Mouse (Mus musculus) urinary bladder, adult 18-20 months (tissue): Measurements from ENCODE around the gene Ppp2r5c.
A peak's percentile ranks its signal among the peaks of the same experiment; 100 is the strongest.

ENCODE experiments used
- DNase-seq, 2 experiments: peaks; one replicate each; pipeline ENCODE4 v3.0.0; 2022; ENCODE audit warnings: low spot score in 2 of 2, mixed read lengths in 2 of 2

Gene Ppp2r5c

DNA sequence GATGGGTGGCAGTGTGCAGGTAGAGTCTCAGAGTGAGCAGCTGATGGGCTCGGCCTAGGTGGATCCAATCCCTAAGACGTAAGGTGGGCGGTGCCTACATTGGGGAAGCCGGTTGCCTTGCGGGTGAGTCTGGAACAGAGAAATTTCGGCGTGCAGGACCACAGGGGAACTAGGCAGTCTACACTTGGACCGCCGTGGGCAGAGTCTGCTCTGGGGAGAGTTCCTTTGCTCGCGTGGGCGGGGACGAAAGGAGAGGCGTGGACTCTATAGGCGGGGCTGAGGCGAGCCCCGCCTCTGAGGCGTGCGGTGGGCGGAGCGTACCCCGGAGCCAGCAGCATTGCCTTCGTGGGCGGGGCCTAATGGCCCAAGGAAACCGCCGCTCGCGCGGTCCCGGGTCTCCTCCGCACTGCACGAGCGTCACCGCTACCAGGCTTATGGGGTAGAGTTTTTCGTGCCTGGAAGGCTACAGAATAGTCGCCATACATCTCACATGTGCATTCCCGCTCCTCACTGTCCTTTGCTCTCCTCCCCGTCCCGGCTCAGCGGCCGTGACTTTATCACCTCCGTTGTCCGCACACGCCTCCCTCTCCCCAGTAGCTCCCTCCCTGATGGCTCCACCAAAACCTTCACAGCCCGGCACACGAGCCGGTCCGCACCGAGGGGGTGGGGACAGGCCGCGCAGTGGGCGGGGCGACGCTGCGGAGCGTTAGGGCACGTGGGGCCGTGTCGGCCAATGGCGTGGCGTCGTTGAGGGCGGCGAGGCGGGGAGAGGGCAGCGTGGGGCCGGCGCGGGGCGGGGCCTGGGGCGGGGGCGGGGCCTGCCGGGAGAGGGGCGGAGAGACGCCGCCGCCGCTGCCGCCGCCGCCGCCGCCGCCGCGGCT, at the start of gene Ppp2r5c:
Gene Ppp2r5c (plus strand): TSS at position 831 of the 881 bp plus-strand sequence.
- peak; percentile 90 to 95 for DNase-seq

DNA sequence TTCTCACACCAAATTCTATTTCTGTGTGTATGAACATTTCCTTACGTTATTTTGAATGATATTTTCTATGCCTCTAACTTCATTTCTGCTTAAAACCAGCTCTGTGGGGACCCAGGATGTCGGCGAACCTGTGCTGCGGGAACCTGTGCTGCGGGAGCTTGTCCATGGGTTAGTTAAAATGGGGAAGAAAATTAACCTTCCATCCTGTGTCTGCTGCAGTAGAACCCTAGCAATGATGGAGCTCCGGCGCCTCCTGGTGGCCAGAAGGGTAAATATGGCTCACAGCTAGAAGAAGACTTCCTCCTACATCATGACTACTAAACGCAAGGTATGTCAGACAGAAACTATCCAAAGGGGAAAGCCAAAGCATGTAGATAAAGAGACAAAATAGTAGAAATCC, 48.6 kb upstream of the Ppp2r5c start:
- peak; percentile 55 to 65 for DNase-seq

DNA sequence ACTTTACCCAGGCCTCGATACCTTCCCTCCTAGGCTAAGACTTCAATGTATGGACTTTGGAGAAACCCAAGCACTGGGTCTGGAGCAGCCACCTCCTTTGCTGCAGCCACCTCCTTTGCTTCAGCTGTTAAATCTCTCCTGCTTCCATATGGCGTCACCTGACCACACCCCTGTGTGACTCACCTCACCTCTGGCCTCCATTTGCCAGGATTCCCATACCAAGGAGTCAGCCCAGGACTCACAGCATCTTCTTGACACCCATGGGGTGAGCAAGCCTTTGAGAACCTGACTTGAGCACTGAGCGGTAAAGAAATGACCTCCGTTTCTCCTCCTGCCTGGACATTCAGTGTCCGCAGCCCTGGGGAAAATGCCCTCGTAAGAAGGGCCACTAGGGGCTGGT, 47.8 kb upstream of the Ppp2r5c start:
- no peak for DNase-seq

DNA sequence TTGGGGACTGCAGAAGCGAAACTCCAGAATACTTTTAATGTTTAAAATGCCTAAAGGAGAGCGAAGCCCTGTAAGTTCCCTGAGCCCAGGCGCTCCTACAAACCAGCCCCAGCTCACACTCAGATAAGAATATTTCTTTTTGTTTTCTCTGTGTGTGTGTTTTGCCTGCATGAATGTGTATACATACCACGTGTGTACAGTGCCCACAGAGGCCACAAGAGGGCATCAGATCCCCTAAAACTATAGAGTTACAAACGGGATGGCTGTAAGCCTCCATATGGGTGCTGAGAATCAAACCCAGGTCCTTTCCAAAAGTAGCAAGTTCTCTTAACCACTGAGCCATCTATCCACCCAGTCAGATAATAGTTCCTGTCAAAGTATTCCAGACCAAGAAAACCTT, 46.0 kb upstream of the Ppp2r5c start:
- DNase-seq = no peak

DNA sequence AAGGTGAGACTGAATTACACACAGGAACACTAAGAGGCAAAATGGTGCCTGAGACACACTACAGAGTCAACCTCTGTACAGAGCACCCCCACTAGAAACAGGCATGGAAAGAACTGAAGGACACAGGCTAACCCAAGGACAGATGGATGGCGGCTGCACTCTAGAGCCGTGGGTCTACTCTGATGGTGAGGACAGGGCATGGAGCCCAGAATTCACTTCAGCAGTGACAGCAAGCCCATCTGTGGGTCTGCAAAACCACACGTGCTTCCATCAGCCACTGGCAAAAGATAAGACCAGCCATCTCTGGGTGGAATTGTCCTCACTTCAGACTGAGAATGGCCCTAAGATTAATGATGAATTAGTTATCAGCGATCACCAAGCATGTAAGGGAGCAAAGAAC, 45.0 kb upstream of the Ppp2r5c start:
- no peak for DNase-seq

DNA sequence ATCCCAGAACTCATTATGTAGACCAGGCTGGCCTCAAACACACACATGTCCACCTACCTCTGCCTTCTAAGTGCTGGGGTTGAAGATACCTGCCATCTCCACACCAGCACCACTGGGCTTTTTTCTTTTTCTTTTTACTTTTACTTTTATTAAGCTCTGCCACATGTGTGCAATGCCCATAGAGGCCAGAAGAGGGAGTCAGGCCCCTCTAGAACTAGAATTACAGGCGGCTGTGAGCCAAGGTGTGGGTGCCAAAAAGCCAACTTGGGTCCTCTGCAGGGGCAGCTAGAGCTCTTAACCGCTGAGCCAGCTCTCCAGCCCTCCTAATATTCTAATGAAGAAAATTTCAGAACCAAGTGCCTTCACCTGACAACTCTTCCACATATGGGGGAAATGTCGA, 30.7 kb upstream of the Ppp2r5c start:
- no peak for DNase-seq

DNA sequence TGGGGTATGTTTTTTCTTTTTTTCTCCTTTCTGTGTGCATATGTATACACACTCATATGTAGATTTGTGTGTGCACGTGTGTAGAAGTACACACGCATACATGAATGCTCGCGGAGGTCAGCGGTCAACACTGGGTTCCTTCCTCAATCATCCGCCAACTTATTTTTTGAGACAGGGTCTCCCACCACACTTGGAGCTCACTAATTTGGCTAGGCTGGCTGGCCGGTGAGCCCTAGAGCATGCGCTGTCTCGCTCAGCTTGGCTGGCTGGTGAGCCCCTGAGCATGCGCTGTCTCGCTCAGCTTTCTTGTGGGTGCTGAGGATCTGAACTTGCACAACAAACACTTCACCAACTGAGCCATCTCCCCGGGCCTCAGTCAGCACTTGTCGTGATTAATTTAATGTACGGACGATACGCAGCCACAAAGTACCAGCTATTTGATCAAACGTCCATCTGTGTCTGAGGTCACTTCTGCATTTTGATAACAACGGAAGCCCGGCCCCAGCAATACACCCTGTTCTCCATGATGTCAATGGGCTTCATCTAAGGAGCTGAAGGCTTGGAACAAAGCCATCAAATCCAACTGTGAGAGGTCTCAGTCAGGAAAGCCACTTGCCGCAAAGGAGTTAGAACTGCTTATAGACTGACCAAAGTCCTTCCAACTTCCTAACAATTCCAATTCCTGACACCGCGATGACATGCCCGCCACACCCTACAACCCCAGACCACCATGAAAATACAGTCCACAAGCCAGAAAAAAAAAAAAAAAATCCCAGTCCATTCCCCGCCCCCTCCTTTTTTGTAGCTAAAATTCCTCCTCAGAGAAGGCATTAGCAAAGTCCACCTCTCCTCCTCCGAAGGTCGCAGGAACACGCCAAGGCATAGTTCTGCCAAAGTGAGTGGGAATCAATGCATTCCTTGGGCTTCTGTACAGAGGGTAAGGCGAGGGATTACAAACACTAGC, 29.6 kb upstream of the Ppp2r5c start:
- no peak for DNase-seq

DNA sequence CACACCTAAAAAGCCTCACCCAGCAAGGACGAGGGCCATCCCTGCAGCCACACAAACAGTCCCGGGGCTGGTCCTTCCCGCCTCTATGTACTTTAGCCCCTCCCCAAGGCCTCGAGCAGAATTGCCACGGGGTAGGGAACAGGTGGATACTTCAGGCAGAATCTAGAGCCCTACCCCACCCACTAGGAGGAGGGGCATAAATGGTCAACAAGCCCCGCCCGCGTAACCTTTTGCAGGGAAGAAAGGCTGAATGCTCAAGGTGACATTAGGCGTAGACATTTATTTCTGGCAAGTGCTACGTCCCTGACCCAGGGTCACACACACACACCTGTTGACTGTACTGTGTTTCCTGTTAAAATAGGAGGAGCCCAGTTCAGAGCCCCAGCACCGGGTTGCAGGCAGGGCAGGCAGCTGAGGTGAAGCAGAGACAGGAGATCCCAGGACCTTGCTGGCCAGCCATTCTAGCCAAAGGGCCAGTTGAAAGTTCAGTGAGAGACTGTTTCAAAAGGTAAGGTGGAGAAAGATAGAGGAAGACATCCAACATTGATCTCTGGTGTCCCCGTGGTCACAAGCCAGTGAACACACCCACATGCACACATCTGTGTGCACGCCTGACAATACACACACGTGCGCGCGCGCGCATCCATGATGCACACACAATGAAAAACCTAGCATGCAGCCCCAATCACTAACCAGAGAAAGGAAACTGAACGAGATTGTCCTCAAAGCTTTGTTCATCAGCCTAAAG, 28.8 kb upstream of the Ppp2r5c start:
- DNase-seq = peak; percentile 22 to 30

DNA sequence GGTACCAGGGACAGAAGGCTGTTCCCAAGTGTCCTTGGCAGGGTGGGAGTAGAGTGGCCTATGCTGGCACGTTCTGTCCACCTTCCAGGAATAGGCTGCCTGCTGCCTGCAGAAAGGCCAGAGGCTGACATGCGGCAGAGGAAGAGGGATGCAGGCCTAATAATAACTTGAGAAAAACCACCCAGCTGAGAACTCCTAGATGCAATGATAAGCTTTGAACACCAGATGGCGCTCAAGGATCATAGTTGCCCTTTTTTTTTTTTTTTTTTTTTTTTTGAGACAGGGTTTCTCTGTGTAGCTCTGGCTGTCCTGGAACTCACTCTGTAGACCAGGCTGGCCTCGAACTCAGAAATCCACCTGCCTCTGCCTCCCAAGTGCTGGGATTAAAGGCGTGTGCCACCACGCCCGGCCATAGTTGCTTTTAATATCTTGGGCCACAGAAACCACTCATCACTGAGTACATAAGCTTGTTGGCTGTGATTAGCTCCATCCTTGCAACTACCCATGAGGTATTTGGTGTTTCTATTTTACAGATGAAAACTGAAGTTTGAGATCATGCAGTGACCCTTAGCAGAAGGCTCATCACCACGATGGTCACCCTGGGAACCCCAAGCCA, 28.1 kb upstream of the Ppp2r5c start:
- DNase-seq = no peak

DNA sequence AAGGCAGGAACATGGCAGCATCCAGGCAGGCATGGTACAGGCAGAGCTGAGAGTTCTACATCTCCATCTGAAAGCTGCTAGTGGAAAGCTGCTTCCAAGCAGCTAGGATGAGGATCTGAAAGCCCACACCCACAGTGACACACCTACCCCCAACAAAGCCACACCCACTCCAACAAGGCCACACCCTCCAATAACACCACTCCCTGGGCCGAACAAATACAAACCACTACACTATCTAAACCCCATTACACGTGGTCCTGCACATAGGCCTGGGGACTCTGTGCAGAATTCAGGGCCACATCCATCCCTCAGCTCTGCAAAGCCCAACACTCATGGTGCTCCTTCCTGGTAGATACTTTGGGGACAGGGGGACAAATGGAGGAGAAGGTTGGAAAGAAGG, 27.0 kb upstream of the Ppp2r5c start:
- no peak for DNase-seq

DNA sequence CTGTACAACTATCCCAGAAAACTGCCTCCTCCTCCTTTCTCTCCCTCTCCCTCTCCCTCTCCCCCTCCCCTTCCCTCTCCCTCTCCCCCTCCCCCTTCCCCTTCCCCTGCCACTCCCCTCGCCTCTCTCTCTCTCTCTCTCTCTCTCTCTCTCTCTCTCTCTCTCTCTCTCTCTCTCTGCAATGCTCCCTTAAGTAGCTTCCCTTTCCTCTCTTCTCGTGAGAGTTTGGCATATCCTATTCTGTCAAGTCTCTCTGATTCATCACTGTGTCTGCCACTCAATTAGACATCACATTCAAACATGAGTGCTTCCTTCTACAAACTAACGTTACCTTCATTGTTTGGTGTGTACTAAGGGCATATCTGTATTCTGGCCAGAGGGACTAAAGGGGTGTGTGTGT, 25.6 kb upstream of the Ppp2r5c start:
- DNase-seq = no peak

DNA sequence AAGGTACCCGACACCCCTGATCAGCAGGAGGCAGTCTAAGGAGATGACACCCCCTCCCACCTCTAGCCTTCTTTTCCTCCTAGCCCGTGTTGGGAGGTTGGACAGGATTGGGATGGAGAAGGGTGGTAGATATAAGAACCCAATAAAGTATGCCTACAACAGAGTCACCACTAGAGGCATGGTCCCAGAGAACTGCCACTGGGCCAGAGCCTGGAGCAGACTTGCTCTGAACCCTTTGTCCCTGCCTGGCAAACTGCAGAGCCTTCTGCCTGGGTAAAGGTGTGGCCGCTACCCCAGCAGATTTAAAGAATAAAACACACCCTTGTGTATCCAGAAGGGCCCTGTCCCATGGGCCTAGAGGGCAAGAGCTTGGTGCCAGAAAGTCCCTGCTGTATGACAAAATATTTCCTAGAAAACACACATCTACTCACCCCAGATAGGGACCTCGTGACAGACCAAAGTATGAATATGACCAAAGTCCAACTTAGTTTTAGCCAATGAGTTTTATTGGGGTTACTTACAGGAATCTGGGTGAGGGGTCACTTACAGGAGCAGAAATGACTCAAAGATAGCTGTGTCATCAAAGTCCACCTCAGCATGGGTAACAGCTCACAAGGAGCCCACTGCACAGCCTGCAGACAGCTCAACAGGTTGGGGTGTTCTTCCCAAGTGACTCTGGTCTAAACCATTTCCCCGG, 22.8 kb upstream of the Ppp2r5c start:
- DNase-seq = no peak

DNA sequence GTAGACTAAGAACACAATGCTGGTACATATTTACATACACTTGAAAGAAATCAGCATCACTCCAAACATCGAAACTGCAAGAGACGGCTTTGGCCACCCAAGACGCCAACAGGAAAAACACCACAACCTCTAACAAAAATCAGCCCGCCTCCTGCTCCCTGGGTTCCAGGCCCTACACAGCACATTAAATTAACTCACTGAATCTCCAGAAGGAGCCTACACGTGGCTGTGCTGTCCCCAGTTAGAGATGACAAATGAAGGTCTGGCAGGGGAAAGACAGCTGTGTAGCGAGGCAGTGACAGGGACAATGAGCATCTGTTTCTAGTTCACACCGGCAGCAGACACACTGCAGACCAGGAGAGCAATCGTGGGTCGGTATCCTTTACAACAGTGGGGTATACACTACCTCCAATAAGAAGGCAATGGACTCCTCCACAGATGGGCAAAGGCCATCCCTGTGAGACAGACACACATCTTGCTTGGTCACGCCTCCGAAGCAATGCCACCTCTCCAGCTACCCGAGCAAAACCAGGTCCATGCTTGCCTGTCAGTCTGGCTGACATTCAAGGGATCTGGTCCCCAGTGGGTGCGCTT, 20.4 kb upstream of the Ppp2r5c start:
- no peak for DNase-seq

DNA sequence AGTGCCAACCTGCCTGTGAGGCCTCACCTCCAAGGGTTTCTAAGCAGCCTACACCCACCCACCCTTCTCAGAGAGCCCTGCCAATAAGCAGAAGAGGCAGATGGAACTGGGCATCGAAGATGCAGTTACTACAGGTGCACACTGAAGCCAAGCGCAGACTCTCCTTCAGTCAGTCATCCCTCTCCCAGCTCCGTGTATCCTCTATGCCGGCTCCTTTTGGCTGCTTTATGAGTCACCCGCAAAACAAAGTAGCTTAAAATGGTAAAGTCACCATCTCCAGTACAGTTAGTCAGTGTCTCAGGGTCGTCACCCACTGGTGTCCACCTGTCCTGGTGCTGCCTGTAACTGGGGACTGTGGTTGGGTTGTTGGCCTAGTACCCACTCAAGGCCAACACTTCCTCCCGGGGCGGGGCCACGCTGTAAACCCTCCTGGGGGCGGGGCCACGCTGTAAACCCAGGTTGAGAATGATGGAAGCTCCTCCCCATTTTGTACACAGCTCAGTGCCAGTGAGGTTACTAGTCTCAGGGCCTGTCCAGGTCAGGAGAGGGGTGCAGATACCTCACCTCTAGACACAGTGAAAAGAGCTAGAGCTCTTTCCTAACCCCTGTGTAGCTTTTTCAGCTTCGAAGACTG, 17.5 kb upstream of the Ppp2r5c start:
- no peak for DNase-seq

DNA sequence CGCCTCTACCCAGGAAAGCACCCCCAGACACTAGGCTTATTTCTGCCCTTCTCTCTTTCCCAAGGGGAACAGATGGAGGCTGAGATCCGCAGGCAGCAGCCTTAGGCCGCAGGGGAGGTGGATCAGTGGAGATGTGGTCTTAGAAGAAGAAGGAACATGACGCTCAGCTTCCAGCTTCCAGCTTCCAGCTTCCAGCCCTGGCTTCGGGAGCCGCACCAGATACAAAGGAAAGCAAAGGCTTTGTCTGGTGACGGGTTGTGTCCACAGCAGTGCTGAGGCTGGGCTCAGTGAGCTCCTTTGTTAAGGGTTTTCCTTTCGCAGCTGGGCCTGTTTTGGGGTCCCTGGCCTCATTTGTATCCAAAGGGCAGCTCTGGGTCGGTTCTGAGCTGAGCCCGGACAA, 16.9 kb upstream of the Ppp2r5c start:
- DNase-seq = no peak

DNA sequence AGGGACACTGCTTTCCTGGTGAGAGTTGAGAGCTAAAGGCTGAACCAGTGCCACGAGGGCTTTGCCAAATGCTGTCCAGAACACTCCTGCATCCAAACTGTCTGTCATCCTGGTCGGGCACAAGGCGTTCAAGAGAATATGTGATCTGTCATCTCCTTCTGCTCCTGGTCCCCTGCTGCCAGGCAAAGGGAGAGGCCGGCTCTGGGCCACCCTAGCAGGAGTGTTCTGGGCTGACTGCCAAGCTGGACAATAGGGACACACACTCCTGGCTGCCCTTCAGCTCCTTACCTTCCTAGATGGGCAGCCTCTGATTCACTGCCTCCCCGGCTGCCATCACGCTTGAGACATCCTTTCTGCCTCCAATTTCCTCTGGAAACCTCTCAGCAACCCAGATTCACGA, 15.1 kb upstream of the Ppp2r5c start:
- DNase-seq = no peak

DNA sequence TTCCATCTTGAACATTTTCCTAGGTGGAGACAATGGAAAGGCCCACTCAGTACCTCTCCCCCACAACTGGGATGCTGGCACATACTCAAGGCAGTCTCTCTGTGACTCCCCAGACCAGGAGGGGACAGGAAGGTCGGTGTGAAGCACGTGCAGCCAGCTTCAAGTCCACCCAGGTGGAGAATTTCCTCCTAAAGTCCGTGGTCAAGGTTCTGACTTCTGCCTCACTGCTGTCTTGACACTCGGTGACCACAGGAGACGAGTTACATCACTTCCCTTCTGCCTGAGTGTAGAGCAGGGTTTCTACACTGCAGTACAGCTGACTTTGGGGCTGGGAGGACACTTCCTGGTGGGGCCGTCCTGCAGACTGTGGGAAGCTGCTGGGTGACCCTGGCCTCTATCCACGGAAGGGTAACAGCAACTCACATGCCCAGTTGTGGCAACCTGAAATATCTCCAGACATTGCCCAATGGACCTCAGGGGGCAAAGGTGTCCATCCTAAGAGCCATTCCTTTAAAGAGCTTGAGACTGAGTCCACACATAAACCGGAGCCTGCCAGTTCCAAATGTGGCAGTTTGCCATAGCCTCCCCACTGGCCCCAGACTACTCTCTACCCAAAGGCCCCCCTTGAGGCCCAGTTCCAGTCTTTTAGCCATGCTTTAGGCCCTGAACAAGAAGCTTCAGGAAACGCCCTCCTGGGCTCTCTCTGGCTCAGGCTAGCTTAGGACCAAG, 10.1 kb upstream of the Ppp2r5c start:
- no peak for DNase-seq

DNA sequence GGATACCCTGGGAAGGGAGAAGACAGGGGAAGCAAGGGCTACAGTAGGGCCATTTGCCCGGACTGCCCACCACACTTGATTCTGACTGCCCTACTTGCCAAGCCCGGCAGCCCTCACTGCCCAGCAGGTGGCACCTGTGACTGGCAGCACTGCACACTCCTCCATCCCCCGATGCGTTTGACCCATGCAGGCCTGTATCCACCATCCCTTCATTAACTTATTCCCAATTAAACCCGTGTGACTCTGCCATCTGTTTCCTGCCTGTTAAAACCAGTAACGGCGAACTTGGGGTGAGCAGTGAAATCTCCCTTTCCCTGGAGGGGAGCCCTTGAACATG, 9.6 kb upstream of the Ppp2r5c start:
- DNase-seq = no peak

DNA sequence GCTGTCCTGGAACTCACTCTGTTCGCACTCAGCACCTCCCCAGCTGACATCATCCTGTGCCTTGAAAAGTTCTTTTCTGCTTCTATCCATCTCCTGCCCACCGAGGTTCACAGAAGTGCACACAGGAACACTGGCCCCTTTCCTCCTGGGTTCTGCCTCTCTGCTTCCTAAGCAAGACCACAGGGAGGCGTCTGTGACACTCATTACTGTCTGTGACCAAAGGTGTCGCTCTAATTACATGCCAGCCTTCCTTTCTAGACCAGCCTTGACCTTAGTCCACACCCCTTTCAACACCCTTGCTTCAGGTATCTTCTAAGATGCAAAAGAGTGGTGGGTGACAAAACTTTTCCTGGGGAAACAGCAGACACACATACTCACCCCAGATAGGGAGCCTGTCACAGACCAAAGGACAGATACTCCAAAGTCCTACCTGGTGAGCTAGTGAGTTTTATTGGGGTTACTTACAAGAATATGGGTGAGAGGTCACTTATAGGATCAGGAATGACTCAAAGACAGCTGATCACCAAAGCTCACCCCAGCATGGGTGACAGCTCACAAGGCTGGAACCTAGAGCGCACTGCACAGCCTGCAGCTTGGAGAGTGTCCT, 8.4 kb upstream of the Ppp2r5c start:
- no peak for DNase-seq
